Mouse (Mus musculus) brain, embryonic 14.5 days (tissue): ENCODE measurements at regions not wholly inside any gene's neighbourhood (a gene's known extent, or its start where the extent isn't known, plus 50 kb on each side); places are given as distances from the start of the nearest gene placed in this dataset.

Source experiments
- CTCF ChIP-seq: fragments of 200-500 bp; IDR thresholded peaks from 2 replicates; pipeline ENCODE4 v1.5.1; 2012; ENCODE audit warnings: inconsistent platforms, mild to moderate bottlenecking, moderate library complexity, borderline replicate concordance; ENCODE audit not compliant: insufficient read depth, insufficient read length; ENCODE audit errors: extremely low read depth
- POLR2A ChIP-seq: fragments of 200-500 bp; IDR thresholded peaks from 2 replicates; pipeline ENCODE4 v1.6.1; 2012; ENCODE audit warnings: mild to moderate bottlenecking, inconsistent platforms, borderline replicate concordance; ENCODE audit not compliant: poor library complexity, insufficient read depth, insufficient read length, severe bottlenecking; ENCODE audit errors: extremely low read depth

DNA sequence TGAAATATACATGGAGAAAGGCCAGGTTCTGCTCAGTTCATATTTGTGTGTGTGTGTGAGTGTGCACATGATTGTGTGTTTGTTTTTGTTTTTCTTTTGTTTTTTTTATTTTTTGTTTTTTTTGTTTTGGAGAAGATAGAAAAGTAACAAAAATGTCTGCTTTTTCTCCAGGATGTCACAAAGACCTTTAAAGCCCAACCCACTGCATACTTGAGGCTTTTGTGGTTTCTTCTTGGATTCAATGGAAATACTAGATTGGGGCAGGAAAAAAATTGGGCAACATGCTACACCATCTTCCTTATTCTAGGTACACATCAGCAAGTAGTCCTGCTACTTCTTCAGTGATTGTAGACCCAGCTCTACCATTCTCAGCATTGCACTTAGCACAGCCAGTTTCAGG lies 226.7 kb downstream of the Stim2 start:
- no peak for TF ChIP-seq POLR2A
- no peak for TF ChIP-seq CTCF
